Mouse (Mus musculus) limb, embryonic 13.5 days (tissue): ENCODE data around the gene Odc1. TPM values are rescaled to one million over a fixed set of nuclear protein-coding genes. Genes with fewer than 3 reads are reported as not detected.

ENCODE experiments used
- ATAC-seq: fragments of 200-750 bp; cut with Nextera tagmentation; 2 replicates; pipeline ENCODE4 v1.8.0; 2017; ENCODE audit warnings: low read depth, moderate number of reproducible peaks, moderate TSS enrichment; ENCODE audit not compliant: low FRiP score
- H3K27ac ChIP-seq: fragments of 300-500 bp; sonication (generic); 2 replicates; pipeline ENCODE4 v1.5.1; 2015; ENCODE audit warnings: inconsistent platforms, mild to moderate bottlenecking, moderate library complexity
- H3K27me3 ChIP-seq: fragments of 300-500 bp; sonication (generic); 2 replicates; pipeline ENCODE4 v1.6.1; 2015; ENCODE audit warnings: mild to moderate bottlenecking, inconsistent platforms
- H3K36me3 ChIP-seq: fragments of 300-500 bp; sonication (generic); 2 replicates; pipeline ENCODE4 v1.6.1; 2015; ENCODE audit warnings: inconsistent platforms, mild to moderate bottlenecking, moderate library complexity
- H3K4me1 ChIP-seq: fragments of 300-500 bp; sonication (generic); 2 replicates; pipeline ENCODE4 v1.6.1; 2015; ENCODE audit warnings: inconsistent platforms
- H3K4me2 ChIP-seq: fragments of 300-500 bp; sonication (generic); replicated peaks from 2 replicates; pipeline ENCODE4 v1.6.1; 2015; ENCODE audit warnings: inconsistent platforms, mild to moderate bottlenecking, moderate library complexity
- H3K4me3 ChIP-seq: fragments of 300-500 bp; sonication (generic); 2 replicates; pipeline ENCODE4 v1.5.1; 2015; ENCODE audit warnings: moderate library complexity, mild to moderate bottlenecking, inconsistent platforms
- H3K9ac ChIP-seq: fragments of 300-500 bp; sonication (generic); 2 replicates; pipeline ENCODE4 v1.6.1; 2015; ENCODE audit warnings: mild to moderate bottlenecking, inconsistent platforms
- H3K9me3 ChIP-seq: fragments of 300-500 bp; sonication (generic); 2 replicates; pipeline ENCODE4 v1.6.1; 2016; ENCODE audit warnings: inconsistent platforms
- WGBS: fragments of 180-500 bp; shearing (Covaris S2); methylation state at CpG from one replicate; pipeline ENCODE4 v1.1.7; 2015; 5-methylcytosine and 5-hydroxymethylcytosine counted together
- polyA plus RNA-seq: library from polyadenylated mRNA; unstranded; fragments of >200 nt; fragmentation: Nextera tagmentation; extraction: Ambion mirVana; gene quantifications from 2 replicates; pipeline ENCODE4 v1.2.1, GENCODE M21; 2015

Odc1 gene
- polyA plus RNA-seq, 1 experiment from 2014 or later: 185 TPM

GRCm38 (mm10) chr12:17595166-17595565, 50.6 kb downstream of the Odc1 start:
- 93% methylated on average over 1 of the region's 1 CpGs for WGBS
- no peaks in the 10 kb centered on the region for H3K9me3 ChIP-seq
- H3K9ac ChIP-seq: no peak overlapping the region
- H3K4me3 ChIP-seq: no peak overlapping the region
- H3K27ac ChIP-seq: no peak overlapping the region
- H3K27me3 ChIP-seq: no peaks in the 10 kb centered on the region
- no peak for ATAC-seq
- no peaks in the 10 kb centered on the region for H3K36me3 ChIP-seq
- H3K4me2 ChIP-seq: no peak overlapping the region
- no peaks in the 10 kb centered on the region for H3K4me1 ChIP-seq

Other genes starting within 250 kb of the Odc1 start
- 0.34 and 0.37 TPM in 2 replicates for gene Atp6v1c2, start 215.4 kb upstream of the Odc1 start, polyA plus RNA-seq
- gene Nol10, start 196.3 kb upstream of the Odc1 start, polyA plus RNA-seq: 25.9 and 26.1 TPM in 2 replicates
- 29.4 and 33.4 TPM in 2 replicates for gene Hpcal1, start 146.1 kb downstream of the Odc1 start, polyA plus RNA-seq